In genomic region chr11:58796850-58797249, GRCm38 (mm10) we compare ENCODE assay signal across 18 mouse cellular contexts. TPM values are rescaled to one million over a fixed set of nuclear protein-coding genes. Genes with fewer than 3 reads are reported as not detected.
DNase-seq lines count a peak whose midpoint lies in the region; ATAC-seq lines count a peak whose summit lies in the region.
"Had no signal": no experiment of that assay in that cellular context is flagged by ENCODE, and none has a peak within 500 bp of the region (broad histone marks: within the 10 kb centered on the region; RNA-seq: fewer than 3 reads in every experiment).

No protein-coding gene starts in this region.

- peak; percentile 14 for DNase-seq in gastrocnemius, postnatal 10 days
- DNase-seq in gastrocnemius, postnatal 36 days, result no peak
- DNase-seq in frontal cortex, adult 2 months (ENCODE audit: extremely low spot score in 1 of 2, low spot score in 1 of 2), result peak; percentile 71 to 85
- DNase-seq in layer of hippocampus, postnatal 10 days (ENCODE audit: low spot score in 2 of 2), result peak; percentile 69 to 71
- DNase-seq in right cerebral cortex, adult 18-20 months, result peak; percentile 82
- no peak for DNase-seq in urinary bladder, adult 2 months (ENCODE audit: low spot score)
- no peak for DNase-seq in yolk sac, embryonic 10.5 days (ENCODE audit: low spot score)
- DNase-seq: kidney, postnatal 36 days; liver, embryonic 13.5 days; lung, postnatal 4 days; thymus, postnatal 36 days had no signal

- intact Hi-C loops in gastrocnemius, postnatal 36 days (cut with DNase I), result no loop called here

- no peak for ATAC-seq in erythroblast, adult 5-6 weeks (replicated peaks; ENCODE audit: low FRiP score, poor library complexity, severe bottlenecking)
- ATAC-seq: activated CD4-positive, CD25-positive, alpha-beta regulatory T cell, adult 4 months had no signal

RNA-seq across cellular contexts. Expression of gene Fam183b, which starts 4.9 kb away (rescaled TPM):
- total RNA-seq in gastrocnemius, postnatal 10 days (2021), result not detected
- not detected for total RNA-seq in gastrocnemius, postnatal 36 days (2021)
- polyA plus RNA-seq in frontal cortex, adult 2 months (2012; rRNA removed), result 1.2 TPM in 2 replicates
- 1 to 10 TPM; 5.3 to 6.9 TPM for total RNA-seq in layer of hippocampus, postnatal 10 days (2021)
- polyA plus RNA-seq in urinary bladder, adult 2 months (2012; rRNA removed), result 4.1 and 4.7 TPM in 2 replicates
- total RNA-seq in erythroblast, adult 5-6 weeks (2015; ENCODE audit: low replicate concordance), result not detected in 2 replicates
- total RNA-seq in erythroblast, adult 5-6 weeks (2017; ENCODE audit: low replicate concordance), result not detected in 2 replicates
- total RNA-seq: heart, postnatal 14 days; MEL; monocyte, adult 5-6 weeks had no signal
- polyA plus RNA-seq: activated CD4-positive, CD25-positive, alpha-beta regulatory T cell, adult 4 months; C2C12; liver, embryonic 13.5 days had no signal

RNA-seq across cellular contexts. Expression of gene Olfr314, which starts 14.1 kb away (rescaled TPM):
- total RNA-seq in gastrocnemius, postnatal 10 days (2021), result not detected
- total RNA-seq in gastrocnemius, postnatal 36 days (2021), result not detected
- not detected in 2 replicates for polyA plus RNA-seq in frontal cortex, adult 2 months (2012; rRNA removed)
- not detected for total RNA-seq in layer of hippocampus, postnatal 10 days (2021)
- polyA plus RNA-seq in urinary bladder, adult 2 months (2012; rRNA removed), result not detected in 2 replicates
- total RNA-seq in erythroblast, adult 5-6 weeks (2015; ENCODE audit: low replicate concordance), result not detected in 2 replicates
- not detected in 2 replicates for total RNA-seq in erythroblast, adult 5-6 weeks (2017; ENCODE audit: low replicate concordance)
- total RNA-seq: heart, postnatal 14 days; MEL; monocyte, adult 5-6 weeks had no signal
- polyA plus RNA-seq: activated CD4-positive, CD25-positive, alpha-beta regulatory T cell, adult 4 months; C2C12; gonadal fat pad, adult 2 months; liver, embryonic 13.5 days had no signal

RNA-seq across cellular contexts. Expression of gene Olfr313, which starts 17.9 kb away (rescaled TPM):
- not detected for total RNA-seq in gastrocnemius, postnatal 10 days (2021)
- total RNA-seq in gastrocnemius, postnatal 36 days (2021), result not detected
- not detected in 2 replicates for polyA plus RNA-seq in frontal cortex, adult 2 months (2012; rRNA removed)
- not detected for total RNA-seq in layer of hippocampus, postnatal 10 days (2021)
- 0.01 TPM in 1 of 2 replicates, not detected in the other for polyA plus RNA-seq in urinary bladder, adult 2 months (2012; rRNA removed)
- total RNA-seq in erythroblast, adult 5-6 weeks (2015; ENCODE audit: low replicate concordance), result not detected in 2 replicates
- not detected in 2 replicates for total RNA-seq in erythroblast, adult 5-6 weeks (2017; ENCODE audit: low replicate concordance)
- total RNA-seq: heart, postnatal 14 days; MEL; monocyte, adult 5-6 weeks had no signal
- polyA plus RNA-seq: activated CD4-positive, CD25-positive, alpha-beta regulatory T cell, adult 4 months; C2C12; gonadal fat pad, adult 2 months; liver, embryonic 13.5 days had no signal

RNA-seq across cellular contexts. Expression of gene Olfr315, which starts 23.9 kb away (rescaled TPM):
- total RNA-seq in gastrocnemius, postnatal 10 days (2021), result not detected
- total RNA-seq in gastrocnemius, postnatal 36 days (2021), result not detected
- not detected in 2 replicates for polyA plus RNA-seq in frontal cortex, adult 2 months (2012; rRNA removed)
- not detected for total RNA-seq in layer of hippocampus, postnatal 10 days (2021)
- not detected in 2 replicates for polyA plus RNA-seq in urinary bladder, adult 2 months (2012; rRNA removed)
- total RNA-seq in erythroblast, adult 5-6 weeks (2015; ENCODE audit: low replicate concordance), result not detected in 2 replicates
- not detected in 2 replicates for total RNA-seq in erythroblast, adult 5-6 weeks (2017; ENCODE audit: low replicate concordance)
- total RNA-seq: heart, postnatal 14 days; MEL; monocyte, adult 5-6 weeks had no signal
- polyA plus RNA-seq: activated CD4-positive, CD25-positive, alpha-beta regulatory T cell, adult 4 months; C2C12; gonadal fat pad, adult 2 months; liver, embryonic 13.5 days had no signal

RNA-seq across cellular contexts. Expression of gene Olfr312, which starts 32.2 kb away (rescaled TPM):
- total RNA-seq in gastrocnemius, postnatal 10 days (2021), result not detected
- total RNA-seq in gastrocnemius, postnatal 36 days (2021), result not detected
- polyA plus RNA-seq in frontal cortex, adult 2 months (2012; rRNA removed), result 0.02 TPM in 1 of 2 replicates, not detected in the other
- total RNA-seq in layer of hippocampus, postnatal 10 days (2021), result not detected
- not detected in 2 replicates for polyA plus RNA-seq in urinary bladder, adult 2 months (2012; rRNA removed)
- not detected in 2 replicates for total RNA-seq in erythroblast, adult 5-6 weeks (2015; ENCODE audit: low replicate concordance)
- 0.42 TPM in 1 of 2 replicates, not detected in the other for total RNA-seq in erythroblast, adult 5-6 weeks (2017; ENCODE audit: low replicate concordance)
- total RNA-seq: heart, postnatal 14 days; MEL; monocyte, adult 5-6 weeks had no signal
- polyA plus RNA-seq: C2C12; gonadal fat pad, adult 2 months; liver, embryonic 13.5 days had no signal

Comparison
In these comparisons a context has a peak if more than half of its experiments do, and no peak if none do; other contexts are left out.
1. DNase-seq: peak in gastrocnemius, postnatal 10 days (single experiment), frontal cortex, adult 2 months (2 of 2), layer of hippocampus, postnatal 10 days (2 of 2) and right cerebral cortex, adult 18-20 months (single experiment); none in gastrocnemius, postnatal 36 days (0 of 2), urinary bladder, adult 2 months (single experiment) and yolk sac, embryonic 10.5 days (single experiment).
2. RNA of gene Fam183b, which starts 4.9 kb away (total RNA-seq): 5.3 to 6.9 TPM in layer of hippocampus, postnatal 10 days; not detected in gastrocnemius, postnatal 10 days, not detected in gastrocnemius, postnatal 36 days and not detected in erythroblast, adult 5-6 weeks; every median in the first group is over 4 times any median in the second.